Mouse (Mus musculus) effector memory CD4-positive, alpha-beta T cell, adult 5 months (primary cell): Measurements from ENCODE around the gene Ncs1. TPM values are rescaled to one million over a fixed set of nuclear protein-coding genes. Genes with fewer than 3 reads are reported as not detected.

ENCODE experiments used
- polyA plus RNA-seq: library from polyadenylated mRNA; unstranded; fragments of 100-300 nt; shearing (Covaris generic); gene quantifications from one replicate; pipeline ENCODE4 v1.2.1, GENCODE M21; 2017

Ncs1 gene
- not detected for polyA plus RNA-seq

DNA sequence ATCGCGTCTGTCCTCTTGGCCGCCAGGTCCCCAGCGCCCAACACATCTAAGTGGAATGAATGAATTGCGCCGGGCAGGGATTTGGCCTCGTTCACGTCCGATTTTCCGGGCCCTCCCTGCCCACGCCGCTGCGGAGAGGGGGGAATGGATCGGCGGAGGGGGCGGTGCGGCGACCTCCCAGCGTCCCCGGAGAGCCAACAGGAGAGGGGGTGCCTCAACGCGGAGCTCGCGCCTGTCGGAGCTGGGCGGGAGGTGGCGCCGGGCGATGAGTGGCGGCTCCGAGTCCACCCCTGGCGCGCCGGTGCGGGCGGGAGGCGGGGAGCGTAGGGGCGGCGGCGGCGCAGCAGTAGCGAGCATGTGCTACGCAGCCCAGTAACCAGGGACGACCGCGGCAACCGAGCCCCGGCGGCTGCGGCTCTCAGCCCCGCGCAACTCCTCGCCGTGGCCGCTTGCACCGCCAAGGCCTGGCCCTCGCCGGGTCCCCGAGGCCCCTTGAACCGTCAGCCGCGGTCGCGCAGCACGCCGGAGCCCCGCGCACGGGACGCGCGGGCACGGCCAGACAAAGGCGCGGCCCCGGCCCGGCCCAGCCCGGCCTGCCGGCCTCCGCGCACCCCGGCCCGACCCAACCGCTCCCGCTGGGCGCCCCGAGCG lies at the start of gene Ncs1:
TSS of gene Ncs1 (plus strand) at position 333 of the 651 bp plus-strand sequence.

GRCm38 (mm10) chr2:31314007-31314465 lies 68.4 kb downstream of the Ncs1 start, which contains the start of gene Hmcn2:
Gene Hmcn2, plus strand, starts transcription at chr2:31314415.

Other genes with a start within 250 kb of the Ncs1 start
- 114 TPM for gene Fnbp1, start 103.8 kb upstream of the Ncs1 start, polyA plus RNA-seq
- gene Gpr107, start 93.5 kb upstream of the Ncs1 start, polyA plus RNA-seq, result 35.6 TPM
- gene Hmcn2, start 68.6 kb downstream of the Ncs1 start, polyA plus RNA-seq, result 0.10 TPM
- 83.7 TPM for gene Ass1, start 224.4 kb downstream of the Ncs1 start, polyA plus RNA-seq